Mouse (Mus musculus) embryonic facial prominence, embryonic 11.5 days (tissue): ENCODE measurements around the gene Ascc1. TPM values are rescaled to one million over a fixed set of nuclear protein-coding genes. Genes with fewer than 3 reads are reported as not detected.

Source experiments
- ATAC-seq: fragments of 200-750 bp; cut with Nextera tagmentation; replicated peaks from 2 replicates; pipeline ENCODE4 v1.8.0; 2017; ENCODE audit warnings: low read depth; ENCODE audit not compliant: insufficient number of reproducible peaks, low FRiP score, low TSS enrichment
- DNase-seq: peaks from one replicate; pipeline ENCODE4 v3.0.0-alpha.2; 2015; ENCODE audit warnings: low spot score
- H3K27ac ChIP-seq: fragments of 300-500 bp; sonication (generic); replicated peaks from 2 replicates; pipeline ENCODE4 v1.5.1; 2014; ENCODE audit warnings: mild to moderate bottlenecking, low read depth, low read length, control low read depth
- H3K27me3 ChIP-seq: fragments of 300-500 bp; sonication (generic); 2 replicates; pipeline ENCODE4 v1.6.1; 2014; ENCODE audit warnings: mild to moderate bottlenecking, low read length, moderate library complexity, mixed read lengths; ENCODE audit not compliant: control insufficient read depth, insufficient read depth
- H3K36me3 ChIP-seq: fragments of 300-500 bp; sonication (generic); replicated peaks from 2 replicates; pipeline ENCODE4 v1.6.1; 2014; ENCODE audit warnings: low read depth, mild to moderate bottlenecking, low read length, moderate library complexity, mixed read lengths; ENCODE audit not compliant: control insufficient read depth, insufficient read depth
- H3K4me1 ChIP-seq: fragments of 300-500 bp; sonication (generic); 2 replicates; pipeline ENCODE4 v1.6.1; 2014; ENCODE audit warnings: low read length, mixed read lengths; ENCODE audit not compliant: control insufficient read depth, insufficient read depth
- H3K4me2 ChIP-seq: fragments of 300-500 bp; sonication (generic); 2 replicates; pipeline ENCODE4 v1.6.1; 2014; ENCODE audit warnings: low read depth, mild to moderate bottlenecking, control low read depth, low read length, moderate library complexity
- H3K4me3 ChIP-seq: fragments of 300-500 bp; sonication (generic); 2 replicates; pipeline ENCODE4 v1.5.1; 2014; ENCODE audit warnings: low read depth, low read length, control low read depth
- H3K9ac ChIP-seq: fragments of 300-500 bp; sonication (generic); replicated peaks from 2 replicates; pipeline ENCODE4 v1.6.1; 2014; ENCODE audit warnings: mild to moderate bottlenecking, control low read depth, low read length
- H3K9me3 ChIP-seq: fragments of 300-500 bp; sonication (generic); replicated peaks from 2 replicates; pipeline ENCODE4 v1.6.1; 2016; ENCODE audit warnings: mild to moderate bottlenecking, low read length, inconsistent platforms, mixed read lengths; ENCODE audit not compliant: control insufficient read depth
- WGBS: fragments of 180-500 bp; shearing (Covaris S2); extraction: QIAGEN DNeasy Blood & Tissue Kit; methylation state at CpG from one replicate; pipeline ENCODE4 v1.1.7; 2014; 5-methylcytosine and 5-hydroxymethylcytosine counted together
- polyA plus RNA-seq: library from polyadenylated mRNA; unstranded; fragments of >200 nt; fragmentation: Nextera tagmentation; extraction: Ambion mirVana; gene quantifications from 2 replicates; pipeline ENCODE4 v1.2.1, GENCODE M21; 2014

Ascc1 gene
- polyA plus RNA-seq, 1 experiment from 2014 or later: 48.7 TPM

GRCm38 (mm10) chr10:60034621-60035020 is 32.0 kb downstream of the Ascc1 start:
- Histone ChIP-seq H3K4me1 (no peaks in the 10 kb centered on the region), H3K36me3 (no peaks in the 10 kb centered on the region), H3K27me3 (no peaks in the 10 kb centered on the region), H3K27ac (no peak overlapping the region), H3K4me3 (no peak overlapping the region), H3K9me3 (no peaks in the 10 kb centered on the region), H3K9ac (no peak overlapping the region), H3K4me2 (no peak overlapping the region)
- WGBS: 79% methylated on average over 3 of the region's 3 CpGs
- DNase-seq: no peak
- peak; percentile 39; the same call in 1 of the 2 replicates for ATAC-seq

- Histone ChIP-seq H3K4me2 (no peak overlapping the region), H3K36me3 (no peaks in the 10 kb centered on the region), H3K4me3 (no peak overlapping the region), H3K9me3 (no peaks in the 10 kb centered on the region), H3K4me1 (no peaks in the 10 kb centered on the region), H3K27me3 (no peaks in the 10 kb centered on the region), H3K27ac (no peak overlapping the region), H3K9ac (no peak overlapping the region)
- no peak for ATAC-seq
- WGBS: 73% methylated on average over 4 of the region's 4 CpGs
- DNase-seq: no peak
Observed at GRCm38 (mm10) chr10:60035744-60036143, 33.1 kb downstream of the Ascc1 start.

- no peak overlapping the region for H3K9ac ChIP-seq
- WGBS: 83% methylated on average over 8 of the region's 8 CpGs
- no peaks in the 10 kb centered on the region for H3K9me3 ChIP-seq
Observed at GRCm38 (mm10) chr10:60042350-60042922, 39.8 kb downstream of the Ascc1 start.

GRCm38 (mm10) chr10:60046696-60047095 is 44.1 kb downstream of the Ascc1 start:
- Histone ChIP-seq H3K4me3 (no peak overlapping the region), H3K27ac (no peak overlapping the region), H3K27me3 (no peaks in the 10 kb centered on the region), H3K4me1 (no peaks in the 10 kb centered on the region), H3K9me3 (no peaks in the 10 kb centered on the region), H3K36me3 (no peaks in the 10 kb centered on the region), H3K9ac (no peak overlapping the region), H3K4me2 (no peak overlapping the region)
- no peak for DNase-seq
- ATAC-seq: no peak
- WGBS: 74% methylated on average over 5 of the region's 5 CpGs

More at GRCm38 (mm10) chr10:60042350-60042922, 39.8 kb downstream of the Ascc1 start:
- H3K36me3 ChIP-seq: no peaks in the 10 kb centered on the region
- H3K4me2 ChIP-seq: no peak overlapping the region
- no peak overlapping the region for H3K27ac ChIP-seq
- DNase-seq: no peak
- no peaks in the 10 kb centered on the region for H3K4me1 ChIP-seq
- no peak overlapping the region for H3K4me3 ChIP-seq
- no peak for ATAC-seq
- H3K27me3 ChIP-seq: no peaks in the 10 kb centered on the region

GRCm38 (mm10) chr10:60050581-60050980 is 48.0 kb downstream of the Ascc1 start:
- no peaks in the 10 kb centered on the region for H3K27me3 ChIP-seq
- no peaks in the 10 kb centered on the region for H3K36me3 ChIP-seq
- ATAC-seq (no peak), DNase-seq (no peak)
- H3K9me3 ChIP-seq: no peaks in the 10 kb centered on the region
- H3K4me1 ChIP-seq: no peaks in the 10 kb centered on the region
- no peak overlapping the region for H3K4me3 ChIP-seq
- no peak overlapping the region for H3K4me2 ChIP-seq
- no peak overlapping the region for H3K27ac ChIP-seq
- no peak overlapping the region for H3K9ac ChIP-seq
- 91% methylated on average over 10 of the region's 10 CpGs for WGBS

GRCm38 (mm10) chr10:60053073-60053472 is 50.5 kb downstream of the Ascc1 start:
- Histone ChIP-seq H3K36me3 (no peaks in the 10 kb centered on the region), H3K4me2 (no peak overlapping the region), H3K4me1 (no peaks in the 10 kb centered on the region), H3K4me3 (no peak overlapping the region), H3K27ac (no peak overlapping the region), H3K27me3 (no peaks in the 10 kb centered on the region), H3K9ac (no peak overlapping the region), H3K9me3 (no peaks in the 10 kb centered on the region)
- WGBS: 78% methylated on average over 4 of the region's 4 CpGs
- ATAC-seq (no peak), DNase-seq (no peak)

- H3K9me3 ChIP-seq: no peaks in the 10 kb centered on the region
- no peaks in the 10 kb centered on the region for H3K4me1 ChIP-seq
- no peak overlapping the region for H3K4me3 ChIP-seq
- H3K9ac ChIP-seq: no peak overlapping the region
- no peaks in the 10 kb centered on the region for H3K36me3 ChIP-seq
- H3K4me2 ChIP-seq: no peak overlapping the region
- DNase-seq (no peak), ATAC-seq (no peak)
- WGBS: 85% methylated on average over 5 of the region's 5 CpGs
- H3K27me3 ChIP-seq: no peaks in the 10 kb centered on the region
- no peak overlapping the region for H3K27ac ChIP-seq
Observed at GRCm38 (mm10) chr10:60062173-60062572, 59.6 kb downstream of the Ascc1 start.

GRCm38 (mm10) chr10:60062931-60063330 is 60.3 kb downstream of the Ascc1 start:
- H3K4me2 ChIP-seq: no peak overlapping the region
- no peaks in the 10 kb centered on the region for H3K9me3 ChIP-seq
- WGBS: 39% methylated on average over 5 of the region's 5 CpGs
- ATAC-seq (no peak), DNase-seq (no peak)
- H3K27me3 ChIP-seq: no peaks in the 10 kb centered on the region
- no peaks in the 10 kb centered on the region for H3K36me3 ChIP-seq
- H3K27ac ChIP-seq: no peak overlapping the region
- no peak overlapping the region for H3K9ac ChIP-seq
- no peak overlapping the region for H3K4me3 ChIP-seq
- no peaks in the 10 kb centered on the region for H3K4me1 ChIP-seq
